Mouse (Mus musculus) B cell, adult 67 days (primary cell): Measurements from ENCODE around the gene Hey2. TPM values are rescaled to one million over a fixed set of nuclear protein-coding genes. Genes with fewer than 3 reads are reported as not detected.

Source experiments
- total RNA-seq, 2 experiments: library from RNA; stranded (reverse); gene quantifications; 4 replicates each; pipeline ENCODE4 v1.2.4; 2023

The Hey2 gene
- total RNA-seq, result not detected

DNA sequence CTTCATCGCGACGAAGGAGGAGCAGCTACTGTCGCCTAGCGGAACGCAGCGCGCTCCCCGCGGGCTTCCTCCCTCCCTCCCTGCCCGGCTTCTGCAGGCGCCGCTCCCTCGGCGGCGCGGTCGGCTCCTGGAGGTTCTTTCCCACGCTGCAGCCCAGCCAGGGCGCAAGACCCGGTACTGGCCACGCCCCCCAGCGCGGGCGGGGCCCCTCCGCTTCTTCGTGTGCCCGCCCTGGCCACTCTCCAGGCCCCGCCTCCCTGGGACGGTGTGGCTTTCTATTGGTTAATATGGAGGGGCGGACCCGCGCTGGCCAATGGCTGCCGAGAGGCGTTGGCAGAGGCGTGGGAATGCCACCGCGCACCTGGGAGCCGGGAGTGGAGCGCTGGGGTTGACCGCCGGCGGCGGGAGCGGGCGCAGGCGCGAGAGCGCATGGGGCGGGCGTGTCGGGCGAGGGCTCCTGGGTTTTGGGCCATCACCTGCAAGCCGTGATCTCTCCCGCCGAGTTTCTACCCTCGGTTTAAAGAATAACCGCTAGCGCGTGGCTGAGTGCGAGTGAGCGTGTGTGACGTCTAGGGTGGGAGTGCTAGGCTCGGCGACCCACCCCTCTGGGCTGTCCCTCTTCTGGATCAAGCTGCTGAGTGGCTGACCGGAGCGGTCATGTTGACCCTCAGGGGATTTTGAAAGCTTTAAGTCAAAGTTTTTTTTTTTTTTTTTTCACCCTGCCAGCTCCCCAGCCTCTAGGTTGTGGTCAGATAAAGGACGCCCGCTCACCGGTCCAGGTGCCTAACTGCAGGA, at the start of gene Hey2:
Gene Hey2, minus strand, starts transcription at position 159 of the 795 bp plus-strand sequence.

GRCm38 (mm10) chr10:30802681-30803586, 39.7 kb downstream of the Hey2 start, which contains the start of gene Ncoa7:
Ncoa7 (minus strand) TSS chr10:30803326.

Other genes starting within 250 kb of the Hey2 start
- gene Trmt11, start 242.1 kb downstream of the Hey2 start, total RNA-seq, result 10 to 100 TPM; 12.6 to 13.3 TPM
- gene Hint3, start 213.2 kb downstream of the Hey2 start, total RNA-seq, result 10 to 100 TPM; 24.5 to 25.9 TPM
- 10 to 100 TPM; 20.6 to 22.8 TPM for gene Ncoa7, start 39.5 kb downstream of the Hey2 start, total RNA-seq